Mouse (Mus musculus) MEL (cell line): ENCODE results near the gene Pop5. TPM values are rescaled to one million over a fixed set of nuclear protein-coding genes. Genes with fewer than 3 reads are reported as not detected.

Experiments used
- DNase-seq: peaks from one replicate; pipeline ENCODE4 v3.0.0; 2011; ENCODE audit warnings: low read depth, low spot score
- H3K27ac ChIP-seq: 2 replicates; pipeline ENCODE4 v1.5.1; 2012; ENCODE audit warnings: low read depth, mild to moderate bottlenecking, control low read depth, low read length, moderate library complexity; ENCODE audit not compliant: control insufficient read depth
- H3K27me3 ChIP-seq, 2 experiments: fragments of 150-350 bp in 1 of 2; sonication (generic) in 1 of 2; 2 replicates each; pipeline ENCODE4 v1.6.1; 2012; ENCODE audit warnings: low read length in 2 of 2, mild to moderate bottlenecking in 2 of 2, improper control_type of control experiment in 1 of 2, moderate library complexity in 1 of 2; ENCODE audit not compliant: insufficient read depth in 2 of 2, control insufficient read depth in 1 of 2
- H3K36me3 ChIP-seq, 2 experiments: 2 replicates each; pipeline ENCODE4 v1.6.1; 2012 to 2014; ENCODE audit warnings: low read length in 2 of 2, improper control_type of control experiment in 1 of 2, inconsistent platforms in 1 of 2, mild to moderate bottlenecking in 1 of 2; ENCODE audit not compliant: insufficient read depth in 2 of 2, control insufficient read depth in 1 of 2
- H3K4me1 ChIP-seq, 2 experiments: fragments of 150-350 bp in 1 of 2; sonication (generic) in 1 of 2; 2 replicates each; pipeline ENCODE4 v1.6.1; 2012; ENCODE audit warnings: low read length in 2 of 2, improper control_type of control experiment in 1 of 2, mild to moderate bottlenecking in 1 of 2; ENCODE audit not compliant: insufficient read depth in 2 of 2, control insufficient read depth in 1 of 2
- H3K4me3 ChIP-seq, 2 experiments: fragments of 150-350 bp in 1 of 2; sonication (generic) in 1 of 2; 2 replicates each; pipeline ENCODE4 v1.5.1; 2012; ENCODE audit warnings: low read depth in 2 of 2, low read length in 2 of 2, mild to moderate bottlenecking in 2 of 2, moderate library complexity in 2 of 2, control low read depth in 1 of 2, improper control_type of control experiment in 1 of 2; ENCODE audit not compliant: control insufficient read depth in 1 of 2, insufficient read depth in 1 of 2
- H3K79me2 ChIP-seq: 2 replicates; pipeline ENCODE4 v1.6.1; 2012; ENCODE audit warnings: mild to moderate bottlenecking, low read length, moderate library complexity; ENCODE audit not compliant: control insufficient read depth, poor library complexity, insufficient read depth
- H3K9ac ChIP-seq: 2 replicates; pipeline ENCODE4 v1.6.1; 2012; ENCODE audit warnings: low read depth, mild to moderate bottlenecking, control low read depth, low read length, moderate library complexity; ENCODE audit not compliant: control insufficient read depth, poor library complexity, severe bottlenecking
- H3K9me3 ChIP-seq: fragments of 150-350 bp; sonication (generic); replicated peaks from 2 replicates; pipeline ENCODE4 v1.6.1; 2012; ENCODE audit warnings: mild to moderate bottlenecking, low read length, improper control_type of control experiment, moderate library complexity; ENCODE audit not compliant: insufficient read depth
- CHD2 ChIP-seq: IDR thresholded peaks from 2 replicates; pipeline ENCODE4 v1.6.1; 2011; ENCODE audit warnings: low read length, improper control_type of control experiment
- CTCF ChIP-seq, 3 experiments: IDR thresholded peaks in 2 of 3; conservative IDR thresholded peaks in 1 of 3; 2 replicates each; pipeline ENCODE4 v1.5.1; 2011 to 2012; ENCODE audit warnings: low read length in 3 of 3, low read depth in 2 of 3, mild to moderate bottlenecking in 2 of 3, improper control_type of control experiment in 1 of 3, inconsistent platforms in 1 of 3, mixed read lengths in 1 of 3, moderate library complexity in 1 of 3; ENCODE audit not compliant: control insufficient read depth in 1 of 3, insufficient read depth in 1 of 3, poor library complexity in 1 of 3, severe bottlenecking in 1 of 3
- E2F4 ChIP-seq: IDR thresholded peaks from 2 replicates; pipeline ENCODE4 v1.6.1; 2011; ENCODE audit warnings: low read depth, low read length, improper control_type of control experiment, borderline replicate concordance
- EP300 ChIP-seq, 2 experiments: IDR thresholded peaks; 2 replicates each; pipeline ENCODE4 v1.6.1; 2011; ENCODE audit warnings: improper control_type of control experiment in 2 of 2, low read length in 2 of 2, low read depth in 1 of 2, mild to moderate bottlenecking in 1 of 2
- ETS1 ChIP-seq: IDR thresholded peaks from 2 replicates; pipeline ENCODE4 v1.6.1; 2012; ENCODE audit warnings: low read depth, mild to moderate bottlenecking, inconsistent platforms, low read length, improper control_type of control experiment, moderate library complexity
- GABPA ChIP-seq: IDR thresholded peaks from 2 replicates; pipeline ENCODE4 v1.6.1; 2012; ENCODE audit warnings: low read depth, mild to moderate bottlenecking, inconsistent platforms, low read length, improper control_type of control experiment, moderate library complexity
- GATA1 ChIP-seq: IDR thresholded peaks from 2 replicates; pipeline ENCODE4 v1.6.1; 2011; ENCODE audit warnings: low read depth, low read length, improper control_type of control experiment
- HCFC1 ChIP-seq: IDR thresholded peaks from 2 replicates; pipeline ENCODE4 v1.6.1; 2012; ENCODE audit warnings: low read depth, mild to moderate bottlenecking, inconsistent platforms, low read length, improper control_type of control experiment, moderate library complexity
- JUND ChIP-seq: IDR thresholded peaks from 2 replicates; pipeline ENCODE4 v1.6.1; 2011; ENCODE audit warnings: low read depth, mild to moderate bottlenecking, improper control_type of control experiment, low read length
- MAFK ChIP-seq: IDR thresholded peaks from 2 replicates; pipeline ENCODE4 v1.6.1; 2011; ENCODE audit warnings: low read depth, mild to moderate bottlenecking, low read length, improper control_type of control experiment, borderline replicate concordance
- MAX ChIP-seq: IDR thresholded peaks from 2 replicates; pipeline ENCODE4 v1.6.1; 2011; ENCODE audit warnings: low read length, improper control_type of control experiment
- MXI1 ChIP-seq: IDR thresholded peaks from 2 replicates; pipeline ENCODE4 v1.6.1; 2011; ENCODE audit warnings: mild to moderate bottlenecking, low read depth, low read length, improper control_type of control experiment
- MYB ChIP-seq: IDR thresholded peaks from 2 replicates; pipeline ENCODE4 v1.6.1; 2011; ENCODE audit warnings: mild to moderate bottlenecking, low read depth, low read length, improper control_type of control experiment
- MYC ChIP-seq: IDR thresholded peaks from 2 replicates; pipeline ENCODE4 v1.6.1; 2011; ENCODE audit warnings: low read depth, mild to moderate bottlenecking, low read length, improper control_type of control experiment, moderate library complexity
- NELFE ChIP-seq: IDR thresholded peaks from 2 replicates; pipeline ENCODE4 v1.6.1; 2011; ENCODE audit warnings: low read depth, low read length, improper control_type of control experiment
- NRF1 ChIP-seq: IDR thresholded peaks from 2 replicates; pipeline ENCODE4 v1.6.1; 2014; ENCODE audit warnings: low read depth, mild to moderate bottlenecking, inconsistent platforms, low read length, improper control_type of control experiment, moderate library complexity; ENCODE audit not compliant: poor library complexity, insufficient read depth, severe bottlenecking
- POLR2AphosphoS2 ChIP-seq: IDR thresholded peaks from 2 replicates; pipeline ENCODE4 v1.6.1; 2011; ENCODE audit warnings: low read length, improper control_type of control experiment
- POLR2AphosphoS5 ChIP-seq: IDR thresholded peaks from 2 replicates; pipeline ENCODE4 v1.6.1; 2012; ENCODE audit warnings: low read depth, borderline replicate concordance, mild to moderate bottlenecking, inconsistent platforms, low read length, moderate library complexity, mixed read lengths
- RAD21 ChIP-seq: IDR thresholded peaks from 2 replicates; pipeline ENCODE4 v1.6.1; 2011; ENCODE audit warnings: mild to moderate bottlenecking, low read depth, low read length, improper control_type of control experiment
- TBP ChIP-seq: IDR thresholded peaks from 2 replicates; pipeline ENCODE4 v1.8.0; 2011; ENCODE audit warnings: low read depth, low read length, improper control_type of control experiment
- USF1 ChIP-seq: IDR thresholded peaks from 2 replicates; pipeline ENCODE4 v1.6.1; 2014; ENCODE audit warnings: low read depth, mild to moderate bottlenecking, inconsistent platforms, low read length, improper control_type of control experiment, moderate library complexity
- USF2 ChIP-seq, 2 experiments: IDR thresholded peaks; 2 replicates each; pipeline ENCODE4 v1.6.1; 2011 to 2012; ENCODE audit warnings: improper control_type of control experiment in 2 of 2, low read length in 2 of 2, borderline replicate concordance in 1 of 2, inconsistent platforms in 1 of 2, low read depth in 1 of 2, mild to moderate bottlenecking in 1 of 2; ENCODE audit not compliant: insufficient read depth in 1 of 2
- ZC3H11A ChIP-seq: IDR thresholded peaks from 2 replicates; pipeline ENCODE4 v1.6.1; 2012; ENCODE audit warnings: low read depth, mild to moderate bottlenecking, inconsistent platforms, low read length, improper control_type of control experiment
- ZNF384 ChIP-seq: IDR thresholded peaks from 2 replicates; pipeline ENCODE4 v1.6.1; 2012; ENCODE audit warnings: low read depth, mild to moderate bottlenecking, inconsistent platforms, low read length, improper control_type of control experiment
- polyA plus RNA-seq, 2 experiments: library from polyadenylated mRNA; stranded (reverse) in 1 of 2; unstranded in 1 of 2; fragments of >175 nt in 1 of 2; fragments of >200 nt in 1 of 2; gene quantifications; 2 replicates each; pipeline versions ENCODE4 v1.2.1 to v1.2.4; 2012; ENCODE audit warnings: low replicate concordance in 2 of 2, low read depth in 1 of 2; ENCODE audit not compliant: insufficient read length in 2 of 2, insufficient read depth in 1 of 2, missing spikeins in 1 of 2
- total RNA-seq: library from RNA; depleted of rRNA; stranded (reverse); fragments of 300-350 nt; gene quantifications from 2 replicates; pipeline ENCODE4 v1.2.3, GENCODE M21; 2012

The Pop5 gene
- total and polyA plus RNA-seq, 3 experiments = 103 to 388 (median 208) TPM

- no peaks in the 10 kb centered on the region for H3K9me3 ChIP-seq
- no peaks in the 10 kb centered on the region for H3K27me3 ChIP-seq
- H3K79me2 ChIP-seq = no peaks in the 10 kb centered on the region
- H3K27ac ChIP-seq = no peak overlapping the region
- H3K4me3 ChIP-seq = no peak overlapping the region
- TF ChIP-seq POLR2AphosphoS2 = no peak
- TF ChIP-seq HCFC1 = no peak
- no peak for TF ChIP-seq ZNF384
- TF ChIP-seq POLR2AphosphoS5 = no peak
- peaks cover 0 to 12% of the 10 kb centered on the region in 2 experiments; a peak in 2 of 4 replicates for H3K36me3 ChIP-seq
- H3K9ac ChIP-seq = no peak overlapping the region
- no peak for DNase-seq
- no peaks in the 10 kb centered on the region for H3K4me1 ChIP-seq
Measured at GRCm38 (mm10) chr5:115256909-115257546, 21.4 kb downstream of the Pop5 start.

- Histone ChIP-seq H3K4me1 (no peaks in the 10 kb centered on the region), H3K9ac (no peak overlapping the region)
- no peak for DNase-seq
- TF ChIP-seq E2F4 (no peak), RAD21 (no peak), ETS1 (no peak), USF2 (IDR thresholded peaks at IDR 0.05; ENCODE audit: borderline replicate concordance in 1 of 2, insufficient read depth in 1 of 2, low read depth in 1 of 2, low read length in 2 of 2) (no peak), MAX (no peak), NELFE (no peak), NRF1 (no peak), MYC (no peak), TBP (no peak)
- TF ChIP-seq, all 39 proteins: peak for 0
- Histone ChIP-seq H3K27ac (no peak overlapping the region), H3K9me3 (no peaks in the 10 kb centered on the region), H3K36me3 (peaks cover 0 to 12% of the 10 kb centered on the region in 2 experiments; a peak in 2 of 4 replicates), H3K79me2 (peaks cover 16% of the 10 kb centered on the region), H3K4me3 (no peak overlapping the region), H3K27me3 (no peaks in the 10 kb centered on the region)
Measured at GRCm38 (mm10) chr5:115260356-115260755, 24.7 kb downstream of the Pop5 start.

- Histone ChIP-seq H3K9me3 (no peaks in the 10 kb centered on the region), H3K4me3 (no peak overlapping the region), H3K4me1 (peaks cover 0 to 2% of the 10 kb centered on the region in 2 experiments; a peak in 1 of 4 replicates), H3K27me3 (no peaks in the 10 kb centered on the region), H3K36me3 (peaks cover under 1 to 7% of the 10 kb centered on the region in 2 experiments; a peak in 3 of 4 replicates), H3K9ac (no peak overlapping the region), H3K27ac (no peak overlapping the region), H3K79me2 (peaks cover 22% of the 10 kb centered on the region)
- DNase-seq = no peak
- TF ChIP-seq GATA1 = no peak
- TF ChIP-seq POLR2AphosphoS2 = no peak
- no peak for TF ChIP-seq USF2 (IDR thresholded peaks at IDR 0.05; ENCODE audit: borderline replicate concordance in 1 of 2, insufficient read depth in 1 of 2, low read depth in 1 of 2, low read length in 2 of 2)
- TF ChIP-seq CHD2 = no peak
- no peak for TF ChIP-seq RAD21
- TF ChIP-seq JUND = no peak
- no peak for TF ChIP-seq ETS1
- no peak for TF ChIP-seq HCFC1
- no peak for TF ChIP-seq ZNF384
- no peak for TF ChIP-seq USF1
- TF ChIP-seq MAFK = no peak
- no peak for TF ChIP-seq ZC3H11A
- TF ChIP-seq NELFE = no peak
- no peak for TF ChIP-seq CTCF (IDR thresholded peaks at IDR 0.05 in 2 of 3, conservative IDR thresholded peaks at IDR 0.05 in 1 of 3; ENCODE audit: control insufficient read depth in 1 of 3, insufficient read depth in 1 of 3, low read depth in 2 of 3, low read length in 3 of 3, poor library complexity in 1 of 3, severe bottlenecking in 1 of 3)
- TF ChIP-seq MXI1 = no peak
- no peak for TF ChIP-seq EP300 (IDR thresholded peaks at IDR 0.05; ENCODE audit: low read depth in 1 of 2, low read length in 2 of 2)
- TF ChIP-seq MYB = no peak
- no peak for TF ChIP-seq GABPA
- no peak for TF ChIP-seq NRF1
Measured at GRCm38 (mm10) chr5:115261141-115261540, 25.5 kb downstream of the Pop5 start.
